Mouse (Mus musculus) testis, adult 2 months (tissue): Measurements from ENCODE around the gene Gm38431. TPM values are rescaled to one million over a fixed set of nuclear protein-coding genes. Genes with fewer than 3 reads are reported as not detected.

Experiments used
- H3K27ac ChIP-seq: fragments of 200-500 bp; 2 replicates; pipeline ENCODE4 v1.5.1; 2012; ENCODE audit warnings: low read depth, low read length; ENCODE audit not compliant: control insufficient read depth, insufficient read depth
- H3K27me3 ChIP-seq: fragments of 200-500 bp; 2 replicates; pipeline ENCODE4 v1.6.1; 2012; ENCODE audit warnings: mild to moderate bottlenecking, low read length, moderate library complexity; ENCODE audit not compliant: control insufficient read depth, insufficient read depth
- H3K36me3 ChIP-seq: fragments of 200-500 bp; 2 replicates; pipeline ENCODE4 v1.6.1; 2012; ENCODE audit warnings: mild to moderate bottlenecking, low read length; ENCODE audit not compliant: control insufficient read depth, insufficient read depth
- H3K4me1 ChIP-seq: fragments of 200-500 bp; 2 replicates; pipeline ENCODE4 v1.6.1; 2012; ENCODE audit warnings: low read length; ENCODE audit not compliant: control insufficient read depth, insufficient read depth
- H3K4me3 ChIP-seq: fragments of 200-500 bp; 2 replicates; pipeline ENCODE4 v1.5.1; 2012; ENCODE audit warnings: low read depth, mild to moderate bottlenecking, low read length, moderate library complexity, mixed read lengths; ENCODE audit not compliant: control insufficient read depth
- CTCF ChIP-seq: fragments of 200-500 bp; IDR thresholded peaks from 2 replicates; pipeline ENCODE4 v1.5.1; 2012; ENCODE audit warnings: low read depth, mild to moderate bottlenecking, inconsistent platforms, low read length, moderate library complexity; ENCODE audit not compliant: control insufficient read depth, insufficient read depth, insufficient replicate concordance
- POLR2A ChIP-seq: fragments of 200-500 bp; IDR thresholded peaks from 2 replicates; pipeline ENCODE4 v1.6.1; 2012; ENCODE audit warnings: low read depth, mild to moderate bottlenecking, inconsistent platforms, low read length, moderate library complexity; ENCODE audit not compliant: control insufficient read depth
- polyA plus RNA-seq: library from polyadenylated mRNA; depleted of rRNA; stranded (reverse); fragments of >200 nt; gene quantifications from 2 replicates; pipeline ENCODE4 v1.2.3, GENCODE M21; 2012

Gm38431 gene
- polyA plus RNA-seq, 1 experiment: 5.1 TPM

- H3K36me3 ChIP-seq: no peaks in the 10 kb centered on the region; the same call in 1 of the 2 replicates
- H3K27me3 ChIP-seq: no peaks in the 10 kb centered on the region
- H3K4me1 ChIP-seq: peaks cover 3% of the 10 kb centered on the region
- H3K27ac ChIP-seq: no peak overlapping the region
- TF ChIP-seq CTCF (no peak), POLR2A (no peak)
- H3K4me3 ChIP-seq: no peak overlapping the region
Measured at GRCm38 (mm10) chr9:21104814-21105213, 13.0 kb upstream of the Gm38431 start.

GRCm38 (mm10) chr9:21102076-21102475, 10.3 kb upstream of the Gm38431 start:
- no peaks in the 10 kb centered on the region for H3K4me1 ChIP-seq
- no peaks in the 10 kb centered on the region; the same call in 1 of the 2 replicates for H3K36me3 ChIP-seq
- TF ChIP-seq POLR2A (no peak), CTCF (no peak)
- H3K27ac ChIP-seq: no peak overlapping the region
- H3K4me3 ChIP-seq: no peak overlapping the region
- no peaks in the 10 kb centered on the region for H3K27me3 ChIP-seq

- TF ChIP-seq POLR2A (no peak), CTCF (no peak)
- H3K27me3 ChIP-seq: no peaks in the 10 kb centered on the region
- no peak overlapping the region for H3K27ac ChIP-seq
- H3K4me3 ChIP-seq: no peak overlapping the region
- H3K36me3 ChIP-seq: no peaks in the 10 kb centered on the region; the same call in 1 of the 2 replicates
- no peaks in the 10 kb centered on the region for H3K4me1 ChIP-seq
Measured at GRCm38 (mm10) chr9:21100447-21101161, 8.8 kb upstream of the Gm38431 start.

- no peak overlapping the region for H3K27ac ChIP-seq
- TF ChIP-seq POLR2A (no peak), CTCF (no peak)
- no peaks in the 10 kb centered on the region for H3K4me1 ChIP-seq
- no peaks in the 10 kb centered on the region for H3K27me3 ChIP-seq
- H3K4me3 ChIP-seq: no peak overlapping the region
- no peaks in the 10 kb centered on the region; the same call in 1 of the 2 replicates for H3K36me3 ChIP-seq
Measured at GRCm38 (mm10) chr9:21097793-21098192, 6.0 kb upstream of the Gm38431 start.

- H3K4me1 ChIP-seq: peaks cover 1% of the 10 kb centered on the region
- no peak overlapping the region for H3K27ac ChIP-seq
- no peaks in the 10 kb centered on the region for H3K36me3 ChIP-seq
- H3K4me3 ChIP-seq: no peak overlapping the region
- H3K27me3 ChIP-seq: no peaks in the 10 kb centered on the region
- TF ChIP-seq CTCF: no peak
- TF ChIP-seq POLR2A: no peak
Measured at GRCm38 (mm10) chr9:21095958-21096357, 4.2 kb upstream of the Gm38431 start.

- Histone ChIP-seq H3K36me3 (no peaks in the 10 kb centered on the region; the same call in 1 of the 2 replicates), H3K27me3 (no peaks in the 10 kb centered on the region), H3K4me3 (0 out of 2 replicates have a peak overlapping the region, but pooled peaks have one; percentile 16), H3K4me1 (peaks cover 9% of the 10 kb centered on the region), H3K27ac (no peak overlapping the region)
- TF ChIP-seq POLR2A: 0 out of 2 replicates have a peak, but pooled peaks have one; percentile 32
- no peak for TF ChIP-seq CTCF
Measured at GRCm38 (mm10) chr9:21093423-21093822, 1.6 kb upstream of the Gm38431 start.

- H3K4me3 ChIP-seq: peak overlapping the region; percentile 90
- no peaks in the 10 kb centered on the region for H3K27me3 ChIP-seq
- TF ChIP-seq POLR2A (no peak), CTCF (no peak)
- peak overlapping the region; percentile 79 for H3K27ac ChIP-seq
- peaks cover 9% of the 10 kb centered on the region for H3K4me1 ChIP-seq
- peaks cover 4% of the 10 kb centered on the region for H3K36me3 ChIP-seq
Measured at GRCm38 (mm10) chr9:21090972-21091706, 658 bp downstream of the Gm38431 start.
